Mouse (Mus musculus) right cerebral cortex, postnatal 10 days (tissue): ENCODE measurements around the gene Rps15a.

ENCODE experiments used
- DNase-seq, 2 experiments: peaks; one replicate each; pipeline ENCODE4 v3.0.0; 2021; ENCODE audit warnings: low spot score in 2 of 2

Rps15a gene

DNA sequence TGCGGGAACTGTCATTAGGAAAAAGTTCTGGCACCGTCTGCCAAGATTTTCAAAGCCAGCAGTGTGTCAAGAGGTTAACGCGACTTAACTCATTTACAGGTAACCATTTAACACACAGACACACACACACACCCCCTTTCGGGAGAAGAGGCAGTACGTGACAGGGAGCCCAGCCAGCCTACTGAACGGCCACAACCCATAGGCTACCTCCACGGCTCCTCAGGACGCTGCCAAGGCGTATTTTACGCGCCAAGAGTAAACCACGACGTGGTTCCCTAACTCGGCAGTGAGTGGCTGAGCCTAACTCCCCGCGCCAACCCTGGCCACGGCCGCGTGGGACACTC lies 483 bp downstream of the Rps15a start:
- DNase-seq, result no peak

DNA sequence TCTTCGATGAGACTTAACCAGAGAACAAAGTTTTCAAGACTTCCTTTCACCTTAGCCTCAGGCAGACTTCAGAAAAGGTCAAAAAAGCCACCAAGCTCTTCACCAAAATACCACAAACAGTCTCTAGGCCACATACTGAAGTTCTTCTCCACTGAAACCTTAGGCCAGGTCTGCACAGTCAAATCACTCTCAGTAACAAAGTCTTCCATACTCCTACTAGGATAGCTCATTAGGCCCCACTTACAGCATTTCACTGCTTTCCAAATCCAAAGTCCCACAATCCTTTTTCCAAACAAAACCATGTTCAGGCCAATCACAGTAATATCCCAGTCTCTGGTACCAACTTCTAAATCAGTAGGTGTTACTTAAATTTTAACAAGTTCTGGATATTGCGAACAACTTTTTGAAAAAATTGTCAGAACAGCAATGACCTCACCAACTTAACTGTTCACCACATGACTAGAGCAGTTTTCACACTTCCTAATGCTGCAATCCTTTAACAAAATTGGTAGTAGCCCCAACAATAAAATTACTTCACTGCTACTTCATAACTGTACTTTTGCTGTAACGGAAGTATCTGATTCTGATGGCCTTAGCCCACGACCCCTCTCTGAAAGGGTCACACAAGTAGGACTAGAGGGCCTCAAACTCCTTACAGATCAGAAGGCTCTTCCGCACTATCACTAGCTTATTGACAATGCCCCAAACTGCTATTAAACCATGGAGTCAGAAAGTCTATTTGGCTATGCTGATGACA lies 2.3 kb downstream of the Rps15a start:
- DNase-seq, result no peak

DNA sequence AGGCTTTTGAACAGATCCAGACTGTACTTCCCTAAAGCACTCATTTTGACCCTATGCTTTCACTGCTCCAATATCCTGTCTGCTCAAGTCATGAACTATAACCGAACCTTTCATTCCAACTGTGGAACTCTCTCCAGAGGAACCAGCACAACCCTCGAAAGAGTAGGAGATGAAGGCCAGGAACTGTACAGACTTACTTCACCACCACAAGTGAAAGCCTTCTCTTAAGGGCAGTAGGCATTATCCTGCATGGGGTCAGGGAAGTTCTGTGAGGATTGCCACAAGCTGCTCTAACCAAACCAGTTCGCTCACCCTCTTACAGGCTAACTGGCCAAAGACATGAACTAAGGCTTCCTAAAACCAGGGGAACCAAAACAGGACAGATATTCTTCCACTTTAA lies 4.9 kb downstream of the Rps15a start:
- no peak for DNase-seq

DNA sequence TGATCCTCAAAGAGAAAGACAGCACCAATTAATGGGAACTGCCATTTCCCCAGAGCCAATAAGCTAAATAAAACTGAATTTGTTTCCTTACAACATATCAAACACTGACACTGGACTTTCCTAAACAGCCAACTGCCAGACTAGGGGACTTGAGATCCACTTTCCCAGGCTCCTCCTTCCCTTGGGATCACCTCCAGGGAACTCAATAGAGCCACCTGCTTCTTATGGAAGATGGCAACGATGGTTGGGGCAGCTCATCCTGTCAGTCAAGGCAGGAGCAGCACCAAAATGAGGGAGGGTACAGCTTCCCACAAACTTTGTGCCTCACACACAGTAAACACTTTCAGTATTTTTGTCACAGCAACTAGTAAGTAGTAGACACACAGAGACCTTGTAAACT lies 8.3 kb downstream of the Rps15a start:
- DNase-seq, result no peak

DNA sequence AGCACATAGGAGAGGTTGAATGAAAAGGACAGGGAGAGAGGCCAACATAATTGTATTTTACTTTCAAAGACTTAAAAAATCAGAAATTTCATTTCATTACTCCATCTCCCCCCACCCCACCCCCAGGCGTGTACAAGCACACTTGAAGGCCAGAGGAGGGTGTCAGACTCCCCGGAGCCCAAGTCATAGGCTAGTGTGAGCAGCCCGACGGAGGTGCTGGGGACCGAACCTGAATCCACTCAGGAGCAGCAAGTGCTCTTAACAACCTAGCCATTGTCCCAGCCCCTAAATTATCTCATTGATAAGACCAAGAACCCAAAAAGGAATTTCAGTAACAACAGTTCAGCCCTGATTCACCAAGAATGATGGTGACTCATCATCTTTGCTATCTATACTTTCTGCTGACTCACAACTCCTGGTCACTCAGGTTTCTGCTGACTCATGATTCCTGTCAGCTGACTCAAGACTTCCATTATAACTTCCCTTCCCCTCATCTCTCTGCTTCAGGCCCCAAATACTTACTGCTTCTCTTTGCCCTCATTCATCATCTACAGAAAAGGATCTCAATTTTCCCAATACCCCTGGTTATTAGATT lies 11.4 kb downstream of the Rps15a start:
- DNase-seq, result no peak

DNA sequence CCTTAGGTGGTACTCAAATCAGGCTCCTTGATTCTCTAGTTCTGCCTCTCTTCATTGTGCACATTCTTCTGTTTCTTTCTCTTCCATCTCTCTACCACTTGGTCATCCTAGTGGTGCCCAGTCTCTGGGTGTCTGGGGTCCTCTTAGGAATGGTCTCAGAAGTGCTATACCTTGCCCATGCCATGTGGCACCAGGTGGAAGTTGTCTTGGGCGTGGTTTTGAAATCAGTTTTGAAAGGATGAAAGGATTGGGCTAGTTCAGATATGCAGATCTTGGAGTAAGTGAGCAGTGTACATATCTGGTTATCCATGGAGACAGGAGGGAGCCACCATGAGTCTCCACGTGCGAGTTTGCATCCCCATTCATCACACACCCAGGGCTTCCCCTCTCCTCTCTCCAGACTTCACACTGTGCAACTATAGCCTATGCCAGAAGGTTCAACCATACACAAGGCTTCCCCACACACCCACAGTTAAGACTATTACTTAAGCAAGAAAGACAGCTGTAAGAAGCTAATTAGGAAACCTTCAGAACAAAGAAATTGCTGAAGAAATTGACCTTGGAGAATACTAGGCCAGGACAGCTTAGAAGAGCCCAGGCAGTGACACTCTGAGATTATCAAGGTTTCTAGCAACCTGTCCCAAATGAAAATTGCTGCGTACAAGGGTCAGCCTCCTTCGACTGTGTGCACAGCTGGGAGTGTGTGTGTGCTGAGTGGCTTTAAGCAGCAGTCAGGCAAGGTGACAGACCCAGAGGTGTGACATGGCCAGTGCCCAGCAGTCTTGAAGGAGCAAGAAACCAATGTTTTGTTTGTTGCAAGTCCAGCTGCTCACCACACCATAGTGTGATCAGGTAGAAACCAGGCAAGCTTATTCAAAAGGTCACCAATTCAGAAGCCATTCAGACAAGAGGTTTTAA lies 12.3 kb downstream of the Rps15a start:
- DNase-seq, result no peak

DNA sequence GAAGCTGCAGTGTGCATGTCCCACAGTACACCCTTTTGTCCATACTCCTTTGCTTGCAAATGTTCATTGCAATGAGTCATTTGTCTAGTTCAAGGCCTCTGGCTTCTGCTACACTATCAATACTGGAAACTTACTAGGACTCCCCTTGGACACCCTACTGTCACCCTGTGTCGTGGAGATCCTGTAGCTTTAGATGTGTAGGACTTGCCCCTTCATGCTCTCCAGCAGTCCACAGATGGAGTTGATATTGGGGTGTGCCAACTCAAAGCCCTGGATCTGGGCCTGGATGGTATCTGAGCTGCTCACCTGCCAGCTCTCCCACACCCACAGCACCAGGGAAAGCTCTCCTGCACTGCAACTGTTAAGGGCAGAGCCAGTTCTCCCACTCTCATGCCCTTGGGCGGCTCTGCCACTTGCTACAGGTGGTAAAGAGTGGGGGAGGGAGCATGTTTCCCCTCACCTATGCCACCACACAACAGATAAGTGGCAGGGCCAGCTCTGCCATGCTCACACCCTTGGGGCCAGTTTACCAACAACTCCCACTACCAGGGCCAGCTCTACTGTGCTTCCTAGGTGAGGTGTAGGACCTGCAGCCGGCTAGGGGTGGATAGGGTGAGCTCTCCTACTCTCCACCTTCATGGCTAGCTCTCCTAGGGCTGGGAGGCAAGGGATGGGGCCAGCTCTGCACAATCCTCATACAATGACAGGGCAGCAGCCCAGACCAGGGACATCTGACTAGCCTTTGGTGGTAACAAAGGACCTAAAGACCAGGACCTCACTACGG lies 13.1 kb downstream of the Rps15a start:
- DNase-seq, result no peak

GRCm38 (mm10) chr7:118102231-118102630 lies 13.8 kb downstream of the Rps15a start:
- peak; percentile 65 to 66 for DNase-seq

DNA sequence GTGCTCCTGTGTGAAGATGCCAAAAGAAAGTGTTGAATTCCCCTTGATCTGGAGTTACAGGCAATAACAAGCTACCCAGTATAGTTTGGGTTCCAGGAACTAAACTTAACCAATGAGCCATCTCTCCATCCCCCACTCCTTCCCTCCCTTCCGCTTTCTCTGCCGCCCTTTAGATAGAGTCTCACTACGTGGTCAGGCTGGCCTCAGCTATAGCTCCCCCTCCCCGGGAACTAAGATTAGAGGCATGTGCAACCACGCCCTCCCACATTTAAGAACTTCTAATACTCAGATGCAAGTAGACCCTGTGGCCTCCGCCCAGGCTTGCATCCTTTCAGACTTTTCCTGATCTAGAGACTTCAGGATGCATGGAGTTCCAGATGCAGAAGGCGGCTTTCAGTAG lies 18.4 kb downstream of the Rps15a start:
- no peak for DNase-seq

DNA sequence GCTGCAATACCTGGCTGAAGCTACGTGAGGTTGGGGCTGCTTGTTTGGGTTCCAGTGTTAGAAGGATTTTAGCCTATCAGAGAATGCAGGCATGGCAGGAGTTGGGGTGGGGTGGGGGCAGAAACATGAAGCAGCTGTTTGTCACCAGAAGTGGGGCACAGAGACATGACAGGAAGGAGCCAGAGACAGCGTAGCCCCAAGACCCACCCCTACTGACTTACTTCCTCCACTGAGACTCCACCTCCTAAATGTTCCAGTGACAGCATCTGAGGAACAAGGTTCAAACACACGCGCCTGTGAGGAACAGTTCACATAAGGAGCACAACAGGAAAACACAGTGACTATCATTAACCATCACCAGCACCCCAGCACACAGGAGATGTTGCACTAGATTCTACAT lies 36.0 kb downstream of the Rps15a start:
- no peak for DNase-seq

DNA sequence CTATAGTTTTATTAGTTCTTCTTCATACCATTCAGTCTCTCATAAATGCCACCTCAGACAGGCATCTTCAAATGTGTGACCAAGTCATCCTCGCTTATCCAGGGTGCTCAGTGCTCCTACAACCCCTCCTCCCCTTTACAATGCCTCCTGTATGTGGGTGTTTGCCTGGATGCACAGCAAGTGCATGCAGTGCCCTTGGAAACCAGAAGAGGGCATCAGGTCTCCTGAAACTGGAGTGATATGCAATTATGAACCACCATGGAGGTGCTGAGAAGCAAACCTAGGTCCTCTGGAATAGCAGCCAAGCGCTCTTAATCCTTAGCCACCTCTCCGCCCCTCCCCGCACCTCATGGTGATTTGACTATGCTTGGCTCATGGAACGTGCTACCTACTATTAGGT lies 36.9 kb downstream of the Rps15a start:
- DNase-seq, result no peak

- peak; percentile 26 to 41 for DNase-seq
These were observed 48.7 kb downstream of the Rps15a start for GRCm38 (mm10) chr7:118067261-118067660.

- DNase-seq, result no peak
These were observed 59.7 kb downstream of the Rps15a start for GRCm38 (mm10) chr7:118056300-118056699.
